Mouse (Mus musculus) liver, postnatal 0 days (tissue): ENCODE measurements around the gene Astn2. TPM values are rescaled to one million over a fixed set of nuclear protein-coding genes. Genes with fewer than 3 reads are reported as not detected.

ENCODE experiments used
- ATAC-seq: fragments of 200-750 bp; cut with Nextera tagmentation; 2 replicates; pipeline ENCODE4 v1.8.0; 2017; ENCODE audit warnings: mild to moderate bottlenecking, moderate library complexity
- DNase-seq: peaks from one replicate; pipeline ENCODE4 v3.0.0-alpha.2; 2016
- H3K27ac ChIP-seq: fragments of 300-500 bp; sonication (generic); 2 replicates; pipeline ENCODE4 v1.5.1; 2014; ENCODE audit warnings: antibody characterized with exemption, moderate library complexity, mild to moderate bottlenecking, low read depth
- H3K27me3 ChIP-seq: fragments of 300-500 bp; sonication (generic); 2 replicates; pipeline ENCODE4 v1.6.1; 2014; ENCODE audit warnings: low read length, control low read depth, mixed read lengths; ENCODE audit not compliant: insufficient read depth
- H3K36me3 ChIP-seq: fragments of 300-500 bp; sonication (generic); replicated peaks from 2 replicates; pipeline ENCODE4 v1.6.1; 2014; ENCODE audit warnings: mild to moderate bottlenecking, control low read depth, low read length, moderate library complexity, mixed read lengths; ENCODE audit not compliant: insufficient read depth
- H3K4me1 ChIP-seq: fragments of 300-500 bp; sonication (generic); 2 replicates; pipeline ENCODE4 v1.6.1; 2014; ENCODE audit warnings: antibody characterized with exemption, mild to moderate bottlenecking, control low read depth; ENCODE audit not compliant: insufficient read depth
- H3K4me2 ChIP-seq: fragments of 300-500 bp; sonication (generic); 2 replicates; pipeline ENCODE4 v1.6.1; 2014; ENCODE audit warnings: low read depth, mild to moderate bottlenecking, low read length, moderate library complexity, mixed read lengths
- H3K4me3 ChIP-seq: fragments of 300-500 bp; sonication (generic); 2 replicates; pipeline ENCODE4 v1.5.1; 2014; ENCODE audit warnings: low read depth, low read length
- H3K9ac ChIP-seq: fragments of 300-500 bp; sonication (generic); replicated peaks from 2 replicates; pipeline ENCODE4 v1.6.1; 2014; ENCODE audit warnings: mild to moderate bottlenecking, moderate library complexity
- H3K9me3 ChIP-seq: fragments of 300-500 bp; sonication (generic); 2 replicates; pipeline ENCODE4 v1.6.1; 2016; ENCODE audit warnings: mild to moderate bottlenecking, control low read depth, low read length, mixed read lengths
- CTCF ChIP-seq: sonication (generic); IDR thresholded peaks from 2 replicates; pipeline ENCODE4 v1.5.1; 2016; ENCODE audit warnings: antibody characterized with exemption, low read depth
- EP300 ChIP-seq: IDR thresholded peaks from 2 replicates; pipeline ENCODE4 v1.6.1; 2016; ENCODE audit warnings: antibody characterized with exemption, low read depth, mild to moderate bottlenecking
- WGBS: fragments of 180-500 bp; shearing (Covaris S2); extraction: QIAGEN DNeasy Blood & Tissue Kit; methylation state at CpG from one replicate; pipeline ENCODE4 v1.1.7; 2014; ENCODE audit not compliant: insufficient replicate concordance; 5-methylcytosine and 5-hydroxymethylcytosine counted together
- polyA plus RNA-seq: library from polyadenylated mRNA; unstranded; fragments of >200 nt; fragmentation: Nextera tagmentation; extraction: Ambion mirVana; gene quantifications from 2 replicates; pipeline ENCODE4 v1.2.1, GENCODE M21; 2015

The Astn2 gene
- polyA plus RNA-seq, 1 experiment from 2014 or later, result 0.02 TPM

DNA sequence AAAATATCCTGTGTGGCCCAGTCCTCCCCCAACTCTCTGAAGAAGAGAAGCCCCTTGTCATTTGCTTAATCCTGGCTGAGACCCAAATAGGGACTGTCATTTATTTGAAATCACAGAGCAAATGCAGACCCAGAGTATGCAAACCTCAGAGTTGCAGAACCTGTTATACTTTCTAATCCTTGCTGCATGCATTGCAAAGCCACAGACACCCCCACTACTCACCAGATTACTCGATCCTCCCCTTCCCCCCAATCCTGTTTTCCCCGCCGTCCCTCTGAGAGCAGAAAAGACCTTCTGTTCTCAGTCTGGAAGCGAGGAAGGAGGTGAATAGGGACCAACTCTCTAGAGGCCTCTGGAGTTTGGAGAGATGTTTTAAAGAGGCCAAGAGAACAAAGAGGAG is 13.9 kb downstream of the Astn2 start:
- H3K36me3 ChIP-seq, result no peaks in the 10 kb centered on the region
- H3K9ac ChIP-seq, result no peak overlapping the region
- no peaks in the 10 kb centered on the region for H3K27me3 ChIP-seq
- 34% methylated on average over 4 of the region's 4 CpGs for WGBS
- no peak overlapping the region for H3K4me2 ChIP-seq
- TF ChIP-seq CTCF (no peak), EP300 (no peak)
- ATAC-seq, result no peak
- no peak overlapping the region for H3K27ac ChIP-seq
- no peak for DNase-seq
- H3K4me3 ChIP-seq, result no peak overlapping the region
- no peaks in the 10 kb centered on the region for H3K4me1 ChIP-seq
- no peaks in the 10 kb centered on the region for H3K9me3 ChIP-seq

GRCm38 (mm10) chr4:66378586-66378985 is 25.8 kb downstream of the Astn2 start:
- H3K4me1 ChIP-seq, result no peaks in the 10 kb centered on the region
- no peak overlapping the region for H3K27ac ChIP-seq
- no peaks in the 10 kb centered on the region for H3K27me3 ChIP-seq
- H3K4me3 ChIP-seq, result no peak overlapping the region
- ATAC-seq, result no peak
- no peaks in the 10 kb centered on the region for H3K36me3 ChIP-seq
- H3K9me3 ChIP-seq, result no peaks in the 10 kb centered on the region
- no peak for DNase-seq
- no peak overlapping the region for H3K4me2 ChIP-seq
- TF ChIP-seq EP300 (no peak), CTCF (no peak)
- H3K9ac ChIP-seq, result no peak overlapping the region
- WGBS, result 35% methylated on average over 2 of the region's 2 CpGs

- no peak overlapping the region for H3K4me3 ChIP-seq
- no peak overlapping the region for H3K9ac ChIP-seq
- WGBS, result 59% methylated on average over 3 of the region's 3 CpGs
- H3K4me1 ChIP-seq, result no peaks in the 10 kb centered on the region
- no peaks in the 10 kb centered on the region for H3K9me3 ChIP-seq
- ATAC-seq (no peak), DNase-seq (no peak)
- no peak overlapping the region for H3K4me2 ChIP-seq
- no peaks in the 10 kb centered on the region for H3K27me3 ChIP-seq
- no peak for TF ChIP-seq EP300
- TF ChIP-seq CTCF, result no peak
- no peak overlapping the region for H3K27ac ChIP-seq
- H3K36me3 ChIP-seq, result no peaks in the 10 kb centered on the region
Observed at GRCm38 (mm10) chr4:66370557-66371071, 33.8 kb downstream of the Astn2 start.

DNA sequence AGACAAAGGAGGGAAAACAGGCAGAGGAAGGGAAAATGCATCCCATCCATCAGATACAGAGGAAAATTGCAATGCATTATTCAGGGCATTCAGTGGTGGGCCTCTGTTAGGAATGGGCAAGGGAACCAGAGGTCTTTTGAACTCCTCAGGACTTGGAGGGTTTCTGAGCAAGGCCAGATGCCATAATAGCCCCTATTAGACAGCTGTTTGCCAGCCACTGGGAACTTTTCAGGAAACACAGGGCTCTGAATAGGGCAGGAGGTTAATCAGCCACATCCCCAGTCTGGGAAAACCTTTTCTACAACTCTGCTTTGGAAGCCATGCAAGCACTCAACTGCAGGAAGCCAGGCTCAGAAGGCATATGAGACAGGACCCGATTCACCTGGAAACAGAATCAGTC is 38.9 kb downstream of the Astn2 start:
- no peaks in the 10 kb centered on the region for H3K27me3 ChIP-seq

DNA sequence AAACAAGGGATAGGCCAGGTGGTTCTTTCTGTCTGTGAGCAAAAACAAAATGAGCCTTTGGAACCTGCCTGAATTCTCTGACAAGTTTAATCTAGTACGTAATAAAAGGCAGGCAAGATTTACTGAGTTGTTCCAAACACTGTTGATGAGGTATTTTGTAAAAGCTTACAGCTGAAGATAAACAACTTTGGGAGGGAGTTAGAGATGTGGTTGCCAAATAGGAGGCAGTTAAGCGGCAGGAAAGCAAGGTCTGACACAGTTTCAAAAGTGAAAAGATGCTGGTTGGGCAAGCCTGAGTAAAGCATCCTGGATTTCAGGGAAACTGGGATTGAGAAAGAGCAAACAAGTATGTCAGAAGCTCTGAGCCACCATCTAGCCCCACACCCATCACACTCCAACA is 59.8 kb downstream of the Astn2 start:
- Histone ChIP-seq H3K9ac (no peak overlapping the region), H3K36me3 (no peaks in the 10 kb centered on the region), H3K4me3 (no peak overlapping the region), H3K27me3 (no peaks in the 10 kb centered on the region), H3K27ac (no peak overlapping the region), H3K4me1 (no peaks in the 10 kb centered on the region), H3K9me3 (no peaks in the 10 kb centered on the region), H3K4me2 (no peak overlapping the region)
- WGBS, result 59% methylated on average over 2 of the region's 2 CpGs
- TF ChIP-seq EP300 (no peak), CTCF (no peak)
- ATAC-seq, result no peak
- no peak for DNase-seq

More for the DNA sequence above, 38.9 kb downstream of the Astn2 start:
- no peak overlapping the region for H3K27ac ChIP-seq
- 21% methylated on average over 1 of the region's 1 CpGs for WGBS
- no peak overlapping the region for H3K4me3 ChIP-seq
- DNase-seq (no peak), ATAC-seq (no peak)
- H3K4me2 ChIP-seq, result no peak overlapping the region
- no peaks in the 10 kb centered on the region for H3K4me1 ChIP-seq
- TF ChIP-seq CTCF, result no peak
- TF ChIP-seq EP300, result no peak
- no peak overlapping the region for H3K9ac ChIP-seq
- no peaks in the 10 kb centered on the region for H3K9me3 ChIP-seq
- no peaks in the 10 kb centered on the region for H3K36me3 ChIP-seq

- Histone ChIP-seq H3K27me3 (no peaks in the 10 kb centered on the region), H3K4me1 (no peaks in the 10 kb centered on the region), H3K9me3 (no peaks in the 10 kb centered on the region), H3K4me2 (no peak overlapping the region), H3K4me3 (no peak overlapping the region), H3K36me3 (no peaks in the 10 kb centered on the region), H3K27ac (no peak overlapping the region), H3K9ac (no peak overlapping the region)
- TF ChIP-seq CTCF (no peak), EP300 (no peak)
- DNase-seq (no peak), ATAC-seq (no peak)
- 71% methylated on average over 3 of the region's 3 CpGs for WGBS
Observed at GRCm38 (mm10) chr4:66337443-66337842, 67.0 kb downstream of the Astn2 start.
